Mouse (Mus musculus) forebrain, embryonic 14.5 days (tissue): ENCODE data around the gene Surf4. TPM values are rescaled to one million over a fixed set of nuclear protein-coding genes. Genes with fewer than 3 reads are reported as not detected.

Experiments
- ATAC-seq: fragments of 200-750 bp; cut with Nextera tagmentation; 2 replicates; pipeline ENCODE4 v1.8.0; 2017; ENCODE audit warnings: mild to moderate bottlenecking, moderate library complexity
- DNase-seq: peaks from one replicate; pipeline ENCODE4 v3.0.0-alpha.2; 2015; ENCODE audit warnings: low spot score
- H3K27ac ChIP-seq: fragments of 300-500 bp; sonication (generic); 2 replicates; pipeline ENCODE4 v1.5.1; 2014; ENCODE audit warnings: low read depth, mild to moderate bottlenecking, control low read depth, low read length, moderate library complexity
- H3K27me3 ChIP-seq: fragments of 300-500 bp; sonication (generic); replicated peaks from 2 replicates; pipeline ENCODE4 v1.6.1; 2014; ENCODE audit warnings: low read length, control low read depth, mixed read lengths; ENCODE audit not compliant: control insufficient read depth, insufficient read depth
- H3K36me3 ChIP-seq: fragments of 300-500 bp; sonication (generic); 2 replicates; pipeline ENCODE4 v1.6.1; 2014; ENCODE audit warnings: low read length, control low read depth; ENCODE audit not compliant: control insufficient read depth, insufficient read depth
- H3K4me1 ChIP-seq: fragments of 300-500 bp; sonication (generic); 2 replicates; pipeline ENCODE4 v1.6.1; 2014; ENCODE audit warnings: antibody characterized with exemption, low read length, control low read depth; ENCODE audit not compliant: control insufficient read depth, insufficient read depth
- H3K4me2 ChIP-seq: fragments of 300-500 bp; sonication (generic); 2 replicates; pipeline ENCODE4 v1.6.1; 2014; ENCODE audit warnings: mild to moderate bottlenecking, control low read depth, low read length
- H3K4me3 ChIP-seq: fragments of 300-500 bp; sonication (generic); 2 replicates; pipeline ENCODE4 v1.5.1; 2014; ENCODE audit warnings: low read depth, low read length, control low read depth
- H3K9ac ChIP-seq: fragments of 300-500 bp; sonication (generic); 2 replicates; pipeline ENCODE4 v1.6.1; 2014; ENCODE audit warnings: mild to moderate bottlenecking, low read length, control low read depth, moderate library complexity
- H3K9me3 ChIP-seq: fragments of 300-500 bp; sonication (generic); replicated peaks from 2 replicates; pipeline ENCODE4 v1.6.1; 2016; ENCODE audit warnings: low read length, control low read depth, mixed read lengths; ENCODE audit not compliant: control insufficient read depth
- WGBS: fragments of 180-500 bp; shearing (Covaris S2); extraction: QIAGEN DNeasy Blood & Tissue Kit; methylation state at CpG from one replicate; pipeline ENCODE4 v1.1.7; 2014; 5-methylcytosine and 5-hydroxymethylcytosine counted together
- polyA plus RNA-seq: library from polyadenylated mRNA; unstranded; fragments of >200 nt; fragmentation: Nextera tagmentation; extraction: Ambion mirVana; gene quantifications from 2 replicates; pipeline ENCODE4 v1.2.1, GENCODE M21; 2014

Surf4 gene
- polyA plus RNA-seq: 97.3 and 103 TPM in 2 replicates

DNA sequence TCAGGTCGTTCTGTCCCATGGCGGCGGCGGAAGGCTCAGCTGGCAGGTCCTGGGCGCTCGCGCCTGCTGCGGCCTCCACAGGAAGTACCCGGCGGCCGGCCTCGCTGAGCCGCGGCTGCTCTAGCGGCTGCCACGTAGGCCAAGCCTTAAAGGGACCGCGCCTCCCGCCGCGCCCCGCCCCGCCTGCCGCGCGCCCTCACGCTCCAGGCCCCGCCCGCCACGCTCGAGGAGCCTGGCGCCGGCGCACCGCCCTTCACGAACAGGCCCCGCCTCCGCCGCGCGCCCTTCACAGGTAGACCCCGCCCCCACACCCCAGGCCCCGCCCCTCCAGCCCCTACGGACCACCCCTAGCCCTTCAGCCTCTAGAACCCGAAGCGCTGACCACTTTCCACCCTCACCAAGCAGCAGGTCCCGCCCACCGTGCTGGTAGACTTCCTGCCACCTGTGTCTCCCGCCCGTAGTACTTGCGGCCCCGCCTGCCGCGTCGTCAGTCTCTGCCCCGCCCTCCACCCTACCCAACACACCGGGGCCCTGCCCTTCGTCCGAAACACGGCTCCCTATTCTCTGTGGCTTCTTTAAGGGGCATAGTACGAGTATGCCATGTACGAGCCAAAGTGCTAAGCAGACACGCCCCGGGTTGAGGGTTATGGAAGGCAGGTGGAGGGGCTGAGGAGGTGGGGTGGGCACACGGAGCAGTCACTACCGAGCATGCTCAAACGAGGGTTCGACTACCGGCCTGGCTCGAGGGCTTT lies at the start of gene Surf4, which contains the start of gene Stkld1:
Gene Surf4 (minus strand): TSS at position 625 of the 752 bp plus-strand sequence.
Gene Stkld1 (plus strand): TSS at position 744 of the 752 bp plus-strand sequence.
- Histone ChIP-seq H3K4me3 (peak within 1 kb of the TSS; percentile 86), H3K9ac (peak within 1 kb of the TSS; percentile 86), H3K4me1 (peaks cover 14% of the 10 kb centered on the region), H3K36me3 (peaks cover 22% of the 10 kb centered on the region), H3K27me3 (no peaks in the 10 kb centered on the region), H3K27ac (peak within 1 kb of the TSS; percentile 72; the same call in 1 of the 2 replicates), H3K4me2 (peak within 1 kb of the TSS; percentile 85), H3K9me3 (no peaks in the 10 kb centered on the region)
- ATAC-seq (peak; percentile 97), DNase-seq (peak; percentile 95)
- WGBS: under 1% methylated on average over 41 of the region's 70 CpGs

DNA sequence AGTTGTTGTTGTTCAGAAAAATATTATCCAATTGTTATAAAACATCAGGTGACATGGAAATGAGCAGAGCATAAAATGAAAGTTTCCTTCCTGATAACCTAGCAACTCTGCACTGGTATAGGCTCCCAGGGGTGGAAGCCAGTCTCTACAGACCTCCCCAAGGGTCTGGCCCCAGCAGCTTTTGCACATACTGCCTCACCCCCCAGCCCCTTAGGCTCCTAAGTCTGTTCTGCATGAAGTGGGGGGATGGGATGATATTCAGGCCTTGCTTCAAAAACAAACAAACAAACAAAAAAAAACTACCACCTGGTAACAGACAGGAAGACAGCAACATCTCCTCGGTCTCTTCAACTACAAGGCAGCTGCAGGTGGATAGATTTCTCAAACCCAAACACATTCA lies 46.6 kb upstream of the Surf4 start:
- WGBS: 86% methylated on average over 1 of the region's 1 CpGs
- no peak overlapping the region for H3K27ac ChIP-seq

DNA sequence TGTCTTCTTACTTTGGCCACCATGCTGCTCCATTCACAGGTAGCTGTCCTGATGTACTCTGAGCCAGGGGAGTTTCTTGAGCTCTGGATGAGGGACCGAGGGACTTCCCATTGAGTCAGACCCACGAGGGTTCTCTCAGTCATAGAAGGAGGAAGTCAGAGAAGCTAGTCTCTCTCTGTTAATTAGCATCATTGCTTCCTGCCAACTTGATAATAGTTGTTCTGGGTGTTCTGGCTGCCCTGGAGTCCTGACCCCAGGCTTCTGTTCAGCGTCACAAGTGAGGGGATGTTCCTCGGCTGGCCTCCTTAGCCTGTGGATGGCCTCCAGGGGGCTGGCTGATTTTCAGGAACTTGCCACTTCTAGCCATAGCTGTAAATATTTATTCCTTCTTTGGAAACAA lies 40.2 kb upstream of the Surf4 start:
- H3K27me3 ChIP-seq: no peaks in the 10 kb centered on the region
- H3K36me3 ChIP-seq: no peaks in the 10 kb centered on the region
- no peak overlapping the region for H3K4me3 ChIP-seq
- ATAC-seq: no peak
- no peak for DNase-seq
- no peak overlapping the region for H3K27ac ChIP-seq
- H3K9me3 ChIP-seq: no peaks in the 10 kb centered on the region
- WGBS: 65% methylated on average over 4 of the region's 4 CpGs
- H3K4me2 ChIP-seq: no peak overlapping the region
- H3K9ac ChIP-seq: no peak overlapping the region
- no peaks in the 10 kb centered on the region for H3K4me1 ChIP-seq

More for the DNA sequence above, 46.6 kb upstream of the Surf4 start:
- Histone ChIP-seq H3K27me3 (no peaks in the 10 kb centered on the region), H3K4me2 (no peak overlapping the region), H3K36me3 (no peaks in the 10 kb centered on the region), H3K4me1 (no peaks in the 10 kb centered on the region), H3K4me3 (no peak overlapping the region), H3K9ac (no peak overlapping the region), H3K9me3 (no peaks in the 10 kb centered on the region)
- DNase-seq: no peak
- ATAC-seq: no peak

DNA sequence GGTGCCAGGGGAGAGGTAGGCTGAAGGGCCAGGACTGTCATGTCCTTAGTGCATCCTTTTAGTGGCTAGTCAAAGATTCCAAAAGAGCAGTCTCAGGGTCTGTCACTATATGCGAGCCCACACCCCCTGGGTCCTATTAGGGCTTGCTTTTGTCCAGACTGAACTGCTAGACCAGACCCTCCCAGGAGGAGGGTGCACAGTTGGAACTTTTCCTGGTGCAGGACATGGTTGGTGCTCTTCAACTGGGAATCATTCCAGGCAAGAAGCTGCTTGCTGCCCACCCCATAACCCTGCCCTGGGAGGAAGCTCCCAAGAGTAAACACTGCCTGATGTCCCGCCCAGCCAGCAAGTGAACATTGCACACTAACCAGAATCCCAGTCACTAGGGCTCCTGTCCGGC lies 39.4 kb upstream of the Surf4 start, which contains the start of gene Adamts13:
Gene Adamts13 (plus strand): TSS at position 301 of the 400 bp plus-strand sequence.
- Histone ChIP-seq H3K4me2 (no peak within 1 kb of the TSS), H3K4me3 (no peak within 1 kb of the TSS), H3K9me3 (no peaks in the 10 kb centered on the region), H3K4me1 (no peaks in the 10 kb centered on the region), H3K36me3 (no peaks in the 10 kb centered on the region), H3K27ac (no peak within 1 kb of the TSS), H3K27me3 (no peaks in the 10 kb centered on the region), H3K9ac (no peak within 1 kb of the TSS)
- ATAC-seq (no peak), DNase-seq (no peak)
- WGBS: 67% methylated on average over 3 of the region's 3 CpGs

DNA sequence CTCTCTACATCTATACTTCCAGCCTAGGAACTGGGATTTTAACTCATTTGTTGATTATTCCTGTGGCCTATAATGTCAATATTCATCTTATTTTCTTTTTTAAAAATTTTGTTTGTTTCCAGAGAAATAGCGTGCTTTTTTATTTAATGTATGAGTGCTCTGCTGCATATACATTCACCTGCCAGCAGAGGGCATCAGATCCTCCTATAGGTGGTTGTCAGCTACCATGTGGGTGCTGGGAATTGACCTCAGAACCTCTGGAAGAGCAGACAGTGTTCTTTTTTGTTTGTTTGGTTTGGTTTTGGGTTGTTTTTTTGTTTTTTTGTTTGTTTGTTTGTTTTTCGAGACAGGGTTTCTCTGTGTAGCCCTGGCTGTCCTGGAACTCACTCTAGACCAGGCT lies 33.5 kb upstream of the Surf4 start:
- Histone ChIP-seq H3K27ac (no peak overlapping the region), H3K4me2 (no peak overlapping the region), H3K4me1 (peaks cover 10% of the 10 kb centered on the region), H3K36me3 (0 out of 2 replicates have a peak, but pooled peaks cover under 1% of the 10 kb centered on the region), H3K9me3 (no peaks in the 10 kb centered on the region), H3K27me3 (no peaks in the 10 kb centered on the region), H3K9ac (no peak overlapping the region), H3K4me3 (no peak overlapping the region)
- no peak for ATAC-seq
- WGBS: 79% methylated on average over 2 of the region's 2 CpGs
- no peak for DNase-seq

DNA sequence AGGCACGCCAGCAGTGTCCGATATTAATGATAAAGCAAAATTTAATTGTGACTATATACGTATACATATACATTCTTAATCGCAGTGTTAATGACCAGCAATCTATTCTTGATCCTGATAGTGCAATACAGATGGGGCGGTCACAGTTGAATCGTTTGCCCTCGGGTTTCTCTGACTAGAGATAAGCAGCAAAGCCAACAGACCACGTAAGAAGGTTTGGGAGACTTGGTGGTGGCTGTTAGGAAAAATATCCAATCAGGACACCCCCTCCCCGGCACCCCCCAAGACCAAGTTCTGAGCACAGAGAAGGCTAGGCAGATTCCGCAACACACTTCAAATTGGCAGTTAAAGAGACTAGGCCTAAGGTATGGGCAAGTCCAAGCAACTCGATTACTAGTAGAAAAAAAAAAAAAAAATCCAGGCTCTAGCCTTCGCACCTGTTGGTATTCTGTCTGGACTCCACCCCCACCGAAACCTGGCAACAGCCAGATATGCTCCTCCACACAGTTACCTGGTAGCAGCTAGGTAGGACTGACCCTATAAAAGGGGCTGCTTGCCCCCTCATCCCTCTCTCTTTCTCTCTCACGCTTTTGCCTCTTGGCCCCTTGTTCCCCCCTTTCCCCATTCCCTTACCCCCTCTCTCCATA lies 31.1 kb upstream of the Surf4 start:
- WGBS: 16% methylated on average over 13 of the region's 14 CpGs
- no peak for DNase-seq
- H3K4me2 ChIP-seq: peak overlapping the region; percentile 80
- H3K4me3 ChIP-seq: peak overlapping the region; percentile 67
- H3K4me1 ChIP-seq: peaks cover 10% of the 10 kb centered on the region
- peaks cover 17% of the 10 kb centered on the region for H3K36me3 ChIP-seq
- H3K9ac ChIP-seq: peak overlapping the region; percentile 88
- no peaks in the 10 kb centered on the region for H3K27me3 ChIP-seq
- peak overlapping the region; percentile 97 for H3K27ac ChIP-seq
- H3K9me3 ChIP-seq: no peaks in the 10 kb centered on the region
- no peak for ATAC-seq

DNA sequence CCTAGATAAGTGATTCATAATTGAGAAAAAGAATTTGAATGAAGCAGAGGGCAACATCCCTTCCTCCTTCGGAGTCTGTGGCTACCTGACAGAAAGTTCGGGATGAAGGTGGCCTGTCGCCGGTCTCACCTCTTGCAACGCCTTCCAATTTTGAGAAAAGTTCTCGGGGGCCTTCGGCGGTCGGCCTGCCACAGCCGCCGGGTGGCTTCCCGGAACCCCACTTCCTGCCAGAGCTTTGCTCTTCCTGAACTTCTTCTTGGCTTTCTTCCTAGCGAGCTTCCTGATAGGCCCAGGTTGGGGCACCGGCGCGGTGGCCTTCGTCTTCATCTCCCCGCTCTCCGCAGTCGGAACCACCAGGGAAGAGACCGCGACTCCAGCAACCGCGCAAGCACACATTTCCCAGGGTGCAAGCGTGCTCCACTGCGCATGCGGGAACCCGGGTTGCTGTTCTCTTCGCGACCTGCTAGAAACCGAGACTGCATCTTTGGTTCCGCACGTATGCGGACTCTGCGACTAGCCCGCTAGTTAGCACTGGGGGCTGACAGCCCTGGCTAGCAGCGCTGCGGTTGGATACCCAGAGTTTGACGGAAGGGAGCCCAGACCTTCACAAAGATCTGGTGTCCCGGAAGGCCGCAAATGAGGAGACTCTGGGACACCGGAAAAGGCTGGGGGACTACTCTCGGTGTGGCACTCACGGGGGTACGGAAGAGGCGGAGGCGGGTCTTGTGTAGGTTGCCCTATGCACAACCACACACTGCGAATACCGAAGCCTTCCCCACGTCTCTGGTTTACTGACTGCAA lies 30.4 kb upstream of the Surf4 start, which contains the start of gene Rexo4:
Gene Rexo4 (minus strand): TSS at position 464 of the 801 bp plus-strand sequence.
- Histone ChIP-seq H3K27ac (peak within 1 kb of the TSS; percentile 97), H3K9ac (peak within 1 kb of the TSS; percentile 88), H3K4me3 (peak within 1 kb of the TSS; percentile 67), H3K9me3 (no peaks in the 10 kb centered on the region), H3K4me2 (peak within 1 kb of the TSS; percentile 80), H3K36me3 (peaks cover 22% of the 10 kb centered on the region), H3K27me3 (no peaks in the 10 kb centered on the region), H3K4me1 (peaks cover 10% of the 10 kb centered on the region)
- WGBS: under 1% methylated on average over 50 of the region's 50 CpGs
- DNase-seq: peak; percentile 98
- ATAC-seq: peak; percentile 97

DNA sequence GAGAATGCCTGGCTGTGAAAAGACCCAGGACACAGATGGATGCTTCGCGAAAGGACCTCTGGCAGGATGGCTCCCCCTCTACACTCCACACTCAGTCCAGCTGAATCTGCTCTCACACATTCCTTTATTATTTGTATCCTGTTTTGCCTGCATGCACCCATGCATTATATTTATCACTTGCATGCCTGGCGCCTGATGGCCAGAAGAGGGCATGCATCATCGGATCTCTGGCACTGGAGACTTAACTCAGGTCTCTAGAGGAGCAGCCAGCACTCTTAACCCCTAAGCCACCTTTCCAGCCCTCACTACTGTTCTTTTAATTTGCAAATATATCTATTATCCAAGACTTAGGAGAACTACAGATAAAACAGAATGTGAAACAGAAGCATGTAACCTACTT lies 27.0 kb upstream of the Surf4 start:
- H3K27me3 ChIP-seq: no peaks in the 10 kb centered on the region
- H3K4me3 ChIP-seq: no peak overlapping the region
- no peaks in the 10 kb centered on the region for H3K9me3 ChIP-seq
- DNase-seq (peak; percentile 6), ATAC-seq (no peak)
- no peak overlapping the region for H3K4me2 ChIP-seq
- peaks cover 53% of the 10 kb centered on the region for H3K36me3 ChIP-seq
- WGBS: 77% methylated on average over 4 of the region's 4 CpGs
- H3K27ac ChIP-seq: no peak overlapping the region
- 0 out of 2 replicates have a peak overlapping the region, but pooled peaks have one; percentile 37 for H3K9ac ChIP-seq
- H3K4me1 ChIP-seq: peaks cover 10% of the 10 kb centered on the region
